Mouse (Mus musculus): ENCODE data around the gene Anxa2. TPM values are rescaled to one million over a fixed set of nuclear protein-coding genes. Genes with fewer than 3 reads are reported as not detected.

Anxa2 gene
- total and polyA plus RNA-seq, 3 experiments = 0.13 to 0.26 TPM; not detected in 1

GRCm38 (mm10) chr9:69404671-69405070, 48.7 kb upstream of the Anxa2 start:
- dilution Hi-C loops (cut with MboI; ENCODE audit: extremely low pct_ligation_motif_present, extremely low pct_unique_long_range_greater_than_20kb, low sequenced_read_pairs) = no loop called here
- no peak for TF ChIP-seq GABPA (IDR thresholded peaks at IDR 0.05; ENCODE audit: insufficient replicate concordance, low read depth, low read length)
- TF ChIP-seq NELFE (IDR thresholded peaks at IDR 0.05; ENCODE audit: low read depth, low read length) = no peak
- TF ChIP-seq MEF2A (IDR thresholded peaks at IDR 0.05; ENCODE audit: borderline replicate concordance, low read depth, low read length) = no peak
- no peak for TF ChIP-seq ETS1 (conservative IDR thresholded peaks at IDR 0.05; ENCODE audit: low read depth, low read length)
- TF ChIP-seq ELF1 (IDR thresholded peaks at IDR 0.05; ENCODE audit: low read depth, low read length) = no peak
- TF ChIP-seq MXI1 (IDR thresholded peaks at IDR 0.05; ENCODE audit: low read depth, low read length) = no peak
- TF ChIP-seq KAT2A (IDR thresholded peaks at IDR 0.05; ENCODE audit: insufficient replicate concordance, low read length) = no peak
- no peak for TF ChIP-seq EP300 (IDR thresholded peaks at IDR 0.05; ENCODE audit: low read length)
- no peak for TF ChIP-seq CHD1 (IDR thresholded peaks at IDR 0.05; ENCODE audit: low read depth, low read length)
- no peak for TF ChIP-seq RCOR1 (conservative IDR thresholded peaks at IDR 0.05; ENCODE audit: low read depth, low read length)
- TF ChIP-seq ZMIZ1 (IDR thresholded peaks at IDR 0.05; ENCODE audit: low read depth, low read length) = no peak
- TF ChIP-seq HCFC1 (IDR thresholded peaks at IDR 0.05; ENCODE audit: low read depth, low read length) = no peak
- TF ChIP-seq E2F4 (IDR thresholded peaks at IDR 0.05; ENCODE audit: insufficient replicate concordance, low read depth, low read length) = no peak
- TF ChIP-seq MYC (IDR thresholded peaks at IDR 0.05; ENCODE audit: low read depth, low read length) = no peak
- TF ChIP-seq UBTF (IDR thresholded peaks at IDR 0.05; ENCODE audit: low read depth, low read length) = no peak
- in situ Hi-C loops (cut with MboI; ENCODE audit: low pct_ligation_motif_present, low pct_unique_long_range_greater_than_20kb, low sequenced_read_pairs) = no loop called here

GRCm38 (mm10) chr9:69419476-69419875, 33.9 kb upstream of the Anxa2 start:
- in situ Hi-C loops (cut with MboI; ENCODE audit: low pct_ligation_motif_present, low pct_unique_long_range_greater_than_20kb, low sequenced_read_pairs) = no loop called here
- no peaks in the 10 kb centered on the region for H3K4me1 ChIP-seq (ENCODE audit: control insufficient read depth in 1 of 2, insufficient read depth in 2 of 2)
- H3K27me3 ChIP-seq (replicated peaks) = no peaks in the 10 kb centered on the region
- H3K9me3 ChIP-seq (replicated peaks; ENCODE audit: low read length) = no peaks in the 10 kb centered on the region
- H3K79me2 ChIP-seq (replicated peaks; ENCODE audit: control insufficient read depth, extremely low read depth, insufficient read depth, poor library complexity, severe bottlenecking) = no peaks in the 10 kb centered on the region; the same call in 1 of the 2 replicates
- no peak overlapping the region for H3K9ac ChIP-seq (ENCODE audit: insufficient read depth, low read depth)
- dilution Hi-C loops (cut with MboI; ENCODE audit: extremely low pct_ligation_motif_present, extremely low pct_unique_long_range_greater_than_20kb, low sequenced_read_pairs) = no loop called here
- H3K27ac ChIP-seq (ENCODE audit: insufficient read depth, low read depth) = no peak overlapping the region
- no peak for DNase-seq (ENCODE audit: extremely low read depth)
- H3K4me3 ChIP-seq (replicated peaks in 1 of 3; ENCODE audit: low read depth in 2 of 3, low read length in 2 of 3, poor library complexity in 1 of 3) = no peak overlapping the region
- no peak for TF ChIP-seq NRF1 (IDR thresholded peaks at IDR 0.05; ENCODE audit: low read depth, low read length)
- TF ChIP-seq SMC3 (IDR thresholded peaks at IDR 0.05; ENCODE audit: low read depth, low read length) = peak; percentile 39
- TF ChIP-seq POLR2AphosphoS2 (IDR thresholded peaks at IDR 0.05; ENCODE audit: low read depth, low read length) = no peak
- no peak for TF ChIP-seq ZC3H11A (IDR thresholded peaks at IDR 0.05; ENCODE audit: low read depth, low read length)
- no peak for TF ChIP-seq E2F4 (IDR thresholded peaks at IDR 0.05; ENCODE audit: insufficient replicate concordance, low read depth, low read length)
- TF ChIP-seq RAD21 (IDR thresholded peaks at IDR 0.05; ENCODE audit: low read depth, low read length) = peak; percentile 25
- TF ChIP-seq CTCF (conservative IDR thresholded peaks at IDR 0.05 in 1 of 2, IDR thresholded peaks at IDR 0.05 in 1 of 2; ENCODE audit: low read depth in 2 of 2, low read length in 2 of 2) = peak in 1 of 2 experiments; percentile 31; a peak in 2 of 4 replicates
- H3K36me3 ChIP-seq (replicated peaks in 1 of 2; ENCODE audit: control insufficient read depth in 1 of 2, insufficient read depth in 1 of 2, low read length in 1 of 2) = peaks cover 35 to 88% of the 10 kb centered on the region in 2 experiments
- no peak overlapping the region for H3K4me2 ChIP-seq (ENCODE audit: insufficient read depth, low read depth, poor library complexity, severe bottlenecking)

More at GRCm38 (mm10) chr9:69404671-69405070, 48.7 kb upstream of the Anxa2 start:
- DNase-seq (ENCODE audit: extremely low read depth) = no peak
- H3K27ac ChIP-seq (ENCODE audit: insufficient read depth, low read depth) = no peak overlapping the region
- H3K4me1 ChIP-seq (ENCODE audit: control insufficient read depth in 1 of 2, insufficient read depth in 2 of 2) = peaks cover 0 to under 1% of the 10 kb centered on the region in 2 experiments; a peak in 1 of 4 replicates
- no peaks in the 10 kb centered on the region for H3K9me3 ChIP-seq (replicated peaks; ENCODE audit: low read length)
- no peak overlapping the region for H3K4me2 ChIP-seq (ENCODE audit: insufficient read depth, low read depth, poor library complexity, severe bottlenecking)
- H3K79me2 ChIP-seq (replicated peaks; ENCODE audit: control insufficient read depth, extremely low read depth, insufficient read depth, poor library complexity, severe bottlenecking) = no peaks in the 10 kb centered on the region
- H3K36me3 ChIP-seq (replicated peaks in 1 of 2; ENCODE audit: control insufficient read depth in 1 of 2, insufficient read depth in 1 of 2, low read length in 1 of 2) = peaks cover 6 to 44% of the 10 kb centered on the region in 2 experiments
- no peaks in the 10 kb centered on the region for H3K27me3 ChIP-seq (replicated peaks)
- H3K9ac ChIP-seq (ENCODE audit: insufficient read depth, low read depth) = no peak overlapping the region
- no peak overlapping the region for H3K4me3 ChIP-seq (replicated peaks in 1 of 3; ENCODE audit: low read depth in 2 of 3, low read length in 2 of 3, poor library complexity in 1 of 3)

All from CH12.LX (cell line).